Mouse (Mus musculus) spleen, adult 2 months (tissue): Measurements from ENCODE around the gene Card9.

Source experiments
- CTCF ChIP-seq: fragments of 200-500 bp; IDR thresholded peaks from 2 replicates; pipeline ENCODE4 v1.5.1; 2011; ENCODE audit warnings: mild to moderate bottlenecking, inconsistent platforms; ENCODE audit not compliant: insufficient read depth, insufficient read length, insufficient replicate concordance; ENCODE audit errors: extremely low read depth
- POLR2A ChIP-seq: fragments of 200-500 bp; IDR thresholded peaks from 2 replicates; pipeline ENCODE4 v1.6.1; 2011; ENCODE audit warnings: low read depth, low read length, inconsistent platforms

GRCm38 (mm10) chr2:26329402-26329801 is 31.3 kb downstream of the Card9 start:
- TF ChIP-seq POLR2A: no peak
- no peak for TF ChIP-seq CTCF
